Mouse (Mus musculus) MEL-GATA-1-ER (cell line): ENCODE data around the gene Itgb7.

Experiments
- DNase-seq: peaks from one replicate; pipeline ENCODE4 v3.0.0-alpha.2; 2012; ENCODE audit warnings: low read depth; ENCODE audit errors: extremely low read depth

Itgb7 gene

DNA sequence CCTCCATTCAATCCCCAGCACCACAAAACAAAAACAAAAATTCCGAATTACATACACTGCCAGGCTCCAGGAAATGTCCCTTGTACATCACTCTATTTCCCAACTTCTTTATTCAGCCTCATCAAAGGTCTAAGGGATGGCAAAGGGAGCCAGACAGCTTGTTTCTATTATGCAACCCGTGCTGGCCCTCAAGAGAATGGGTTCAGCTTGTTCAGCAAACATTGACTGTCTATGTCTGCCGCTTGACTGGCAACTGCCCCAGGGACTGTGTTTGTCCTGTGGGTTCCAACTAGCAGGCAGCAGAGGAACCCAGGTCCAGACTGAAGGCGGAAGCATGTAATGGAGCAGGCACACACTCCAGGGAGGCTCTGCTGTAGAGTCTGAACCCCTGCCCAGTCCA, 32.9 kb downstream of the Itgb7 start:
- DNase-seq = no peak

DNA sequence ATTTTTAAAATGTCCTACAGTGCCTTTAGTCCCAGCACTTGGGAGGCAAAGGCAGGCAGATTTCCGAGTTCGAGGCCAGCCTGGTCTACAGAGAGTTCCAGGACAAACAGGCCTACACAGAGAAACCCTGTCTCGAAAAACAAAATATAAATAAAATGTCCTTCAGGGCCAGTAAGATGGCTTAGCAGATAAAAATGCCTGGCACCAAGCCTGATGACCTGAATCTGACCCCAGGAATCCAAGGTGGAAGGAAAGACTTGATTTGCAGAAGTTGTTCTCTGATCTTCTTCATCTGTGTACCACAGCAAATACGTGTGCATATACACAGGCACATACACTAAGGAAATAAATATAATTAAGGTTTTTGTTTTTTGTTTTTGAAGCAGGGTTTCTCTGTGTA, 36.4 kb downstream of the Itgb7 start:
- DNase-seq = no peak

DNA sequence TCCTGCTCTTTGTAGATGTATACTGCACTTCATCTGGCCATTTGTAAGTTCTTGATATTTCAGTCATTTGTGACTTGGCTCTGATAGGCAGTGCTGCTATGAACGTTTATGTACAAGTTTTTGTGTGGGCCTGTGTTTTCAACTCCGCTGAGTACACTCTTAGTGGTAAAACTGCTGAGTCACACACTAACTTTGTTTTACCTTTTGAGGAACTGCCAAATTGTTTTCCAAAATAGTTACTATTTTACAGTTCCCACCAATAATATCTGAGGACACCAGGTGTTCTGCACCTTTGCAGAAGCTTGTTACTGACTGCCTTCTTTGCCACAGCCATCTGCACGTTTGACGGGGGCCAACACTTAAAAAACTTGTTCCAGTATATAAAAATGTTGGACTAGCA, 37.3 kb downstream of the Itgb7 start:
- peak; percentile 26 for DNase-seq

DNA sequence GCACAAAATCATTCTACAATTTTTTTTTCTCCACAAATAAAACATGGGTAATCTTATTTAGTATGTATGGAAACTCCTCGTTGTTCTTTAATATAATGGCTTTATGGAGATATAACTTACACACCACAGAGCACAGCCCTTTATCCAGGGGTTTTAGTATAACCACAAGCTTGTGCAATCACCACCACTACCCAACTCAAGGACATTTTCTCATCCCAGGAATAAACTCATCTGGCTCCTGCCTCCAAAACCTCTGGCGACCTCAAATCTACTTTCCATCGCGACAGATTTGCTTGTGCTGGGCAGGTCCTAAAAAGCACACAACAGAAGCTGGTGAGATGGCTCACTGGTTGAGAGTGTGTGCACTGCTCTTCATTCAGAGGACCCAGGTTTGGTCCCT, 38.1 kb downstream of the Itgb7 start:
- DNase-seq = no peak

DNA sequence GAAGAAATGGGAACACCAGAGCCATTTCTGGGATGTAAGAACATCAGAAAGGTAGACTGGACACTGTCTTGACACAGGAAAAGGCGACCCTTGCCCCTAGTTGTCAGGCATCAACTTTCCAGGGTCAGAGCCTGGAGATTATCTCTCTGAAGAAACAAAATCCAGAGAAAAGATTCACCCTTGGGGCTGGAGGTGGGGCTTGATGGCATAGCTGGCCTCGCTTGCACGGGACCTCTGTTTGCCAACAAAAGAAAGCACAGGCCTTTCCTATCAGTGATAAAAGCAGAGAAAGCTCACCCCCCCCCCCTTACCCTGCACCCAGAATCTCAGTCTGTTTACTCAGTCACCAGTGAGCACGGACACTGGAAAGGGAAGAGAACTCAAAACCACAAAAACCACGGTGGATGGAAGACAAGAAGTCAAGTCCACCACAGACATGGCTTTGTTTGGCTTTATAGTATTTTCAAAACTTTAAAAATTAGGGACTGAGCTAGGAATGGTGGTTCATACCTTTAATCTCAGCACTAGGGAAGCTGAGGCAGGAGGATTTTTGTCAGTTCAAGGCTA, 38.8 kb downstream of the Itgb7 start:
- DNase-seq = no peak

DNA sequence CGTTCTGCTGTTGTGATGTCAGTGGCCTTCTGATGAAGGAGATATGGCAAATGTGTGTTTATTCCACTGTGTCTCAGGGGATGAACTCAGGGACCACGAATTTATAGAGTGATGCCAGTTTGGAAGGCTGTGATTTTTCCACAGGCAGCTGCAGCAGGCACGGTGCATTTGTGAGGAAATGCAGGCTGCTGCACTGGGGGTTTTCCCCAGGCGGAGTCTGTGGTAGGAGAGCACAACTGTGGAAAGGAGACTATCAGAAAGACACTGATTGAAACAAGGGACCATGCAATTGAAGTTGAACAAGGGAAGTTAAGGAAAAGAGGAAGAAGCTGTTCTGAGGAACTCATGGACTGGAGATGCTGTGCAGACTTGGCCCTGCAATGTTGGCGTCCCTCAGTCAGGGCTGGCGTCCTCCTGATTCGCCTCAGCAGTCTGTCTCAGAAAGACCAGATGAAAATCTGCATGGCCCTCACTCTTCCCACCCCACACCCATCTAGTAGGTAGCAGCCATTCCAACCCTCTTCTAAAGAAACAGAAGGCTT, 39.4 kb downstream of the Itgb7 start:
- no peak for DNase-seq

DNA sequence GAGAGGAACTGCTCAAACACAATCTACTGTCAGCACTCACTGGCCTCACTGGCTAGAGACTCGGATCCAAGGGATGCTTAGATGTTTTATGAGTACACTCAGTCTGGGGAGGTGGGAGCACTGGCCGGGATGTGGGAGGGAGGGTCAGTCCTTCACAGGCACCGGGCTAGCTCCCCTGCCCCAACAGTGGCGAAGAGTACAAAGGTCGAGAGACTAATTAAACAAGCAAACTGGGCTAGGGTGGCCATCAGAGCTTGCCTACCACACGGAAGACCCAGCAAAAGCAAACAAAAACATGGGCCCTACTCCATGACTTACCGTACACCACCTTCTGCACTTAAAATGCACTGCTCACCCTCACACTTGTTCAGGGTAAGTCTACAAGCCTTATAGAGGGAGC, 40.0 kb downstream of the Itgb7 start:
- DNase-seq = no peak

DNA sequence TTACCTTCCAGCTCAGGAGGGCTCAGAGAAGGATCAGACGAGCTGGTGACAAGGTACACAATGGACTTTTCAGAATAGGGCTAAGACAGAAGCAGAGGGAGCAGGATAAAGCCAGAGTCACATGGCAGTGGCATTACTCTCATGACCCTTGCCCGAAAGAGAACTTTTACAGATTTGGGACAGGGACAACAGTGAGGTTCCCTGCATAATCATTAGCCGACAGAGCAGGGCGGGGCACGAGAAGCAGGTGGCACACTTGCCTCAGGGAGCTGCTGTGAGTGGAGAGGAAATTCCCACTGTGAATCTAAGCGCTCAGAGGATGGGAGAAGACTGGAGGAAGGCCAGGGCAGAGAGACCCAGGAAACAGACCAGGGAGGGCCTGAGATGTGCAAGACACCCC, 42.9 kb downstream of the Itgb7 start:
- DNase-seq = no peak

DNA sequence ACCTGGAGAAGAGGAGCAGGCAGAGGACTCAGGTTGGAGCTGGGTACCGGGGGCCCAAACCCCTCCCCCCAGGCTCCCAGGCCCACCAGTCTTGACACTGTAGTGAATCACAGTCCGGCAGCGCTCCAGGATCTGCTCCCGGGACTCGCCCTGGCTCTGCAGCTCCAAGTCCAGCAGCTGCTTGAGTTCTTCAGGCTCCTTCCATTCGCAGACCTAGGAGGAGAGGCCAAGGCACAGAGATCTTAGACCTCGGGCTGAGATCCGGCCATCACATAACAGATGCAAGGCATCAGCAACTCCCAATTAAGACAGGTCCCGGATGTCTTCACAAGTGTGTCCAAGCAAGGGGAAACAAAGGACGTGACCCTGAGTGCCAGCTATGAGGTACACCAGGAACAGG, 43.6 kb downstream of the Itgb7 start:
- DNase-seq = no peak

DNA sequence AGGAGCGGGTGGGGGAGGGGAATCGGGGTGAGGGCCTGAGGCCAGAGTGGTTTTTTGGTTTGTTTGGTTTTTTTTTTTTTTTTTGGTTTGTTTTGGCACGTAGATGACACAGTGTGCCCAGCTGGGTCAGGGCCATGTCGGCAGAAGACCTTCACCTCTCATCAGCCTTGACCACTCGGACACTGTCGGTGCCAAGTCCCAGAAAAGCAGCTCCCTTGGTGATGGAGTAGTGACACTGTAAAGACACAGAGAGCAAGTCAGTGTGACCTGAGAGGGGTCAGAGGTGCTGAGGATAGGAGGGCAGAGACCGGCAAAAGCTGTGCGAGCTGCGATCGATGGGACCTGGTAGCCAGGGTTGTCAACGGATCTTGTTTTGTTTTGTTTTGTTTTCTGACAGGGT, 45.5 kb downstream of the Itgb7 start:
- no peak for DNase-seq

DNA sequence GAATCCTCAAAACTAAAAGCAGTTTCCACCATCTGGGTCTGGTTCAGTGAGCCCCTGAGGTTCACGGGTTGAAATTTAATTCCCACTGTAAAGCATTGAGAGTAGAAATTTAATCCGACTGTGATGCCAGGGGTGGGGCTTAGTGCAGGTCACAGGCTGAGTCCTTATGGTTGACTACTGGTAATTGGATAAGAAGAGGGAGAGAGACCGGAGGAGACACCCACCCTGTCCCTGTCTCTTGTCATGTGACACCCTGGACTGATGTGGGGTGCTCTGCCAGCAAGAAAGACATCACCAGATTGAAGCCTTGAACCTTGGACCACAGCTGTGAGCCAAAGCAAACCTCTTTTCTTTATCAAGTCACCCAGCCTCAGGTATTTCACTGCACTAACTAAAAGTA, 48.7 kb downstream of the Itgb7 start:
- DNase-seq = no peak

DNA sequence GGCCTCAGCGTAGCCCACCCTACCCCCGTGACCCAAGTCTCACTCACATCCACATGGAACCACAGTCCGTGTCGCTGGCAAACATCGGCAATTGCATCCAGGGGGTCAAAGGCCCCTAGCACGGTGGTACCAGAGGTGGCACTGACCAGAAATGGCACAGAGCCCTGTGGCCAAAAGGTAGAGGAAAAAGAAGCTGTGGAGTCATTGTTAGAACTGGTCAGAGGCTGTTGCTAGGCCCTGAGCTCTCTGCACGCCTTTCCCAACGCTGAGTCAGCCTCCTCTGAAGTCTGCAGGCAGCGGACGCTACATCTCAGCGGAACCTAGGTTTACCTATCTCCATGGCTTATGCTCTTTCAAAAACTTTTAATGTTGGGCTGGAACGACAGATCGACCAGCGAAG, 51.8 kb downstream of the Itgb7 start:
- no peak for DNase-seq

DNA sequence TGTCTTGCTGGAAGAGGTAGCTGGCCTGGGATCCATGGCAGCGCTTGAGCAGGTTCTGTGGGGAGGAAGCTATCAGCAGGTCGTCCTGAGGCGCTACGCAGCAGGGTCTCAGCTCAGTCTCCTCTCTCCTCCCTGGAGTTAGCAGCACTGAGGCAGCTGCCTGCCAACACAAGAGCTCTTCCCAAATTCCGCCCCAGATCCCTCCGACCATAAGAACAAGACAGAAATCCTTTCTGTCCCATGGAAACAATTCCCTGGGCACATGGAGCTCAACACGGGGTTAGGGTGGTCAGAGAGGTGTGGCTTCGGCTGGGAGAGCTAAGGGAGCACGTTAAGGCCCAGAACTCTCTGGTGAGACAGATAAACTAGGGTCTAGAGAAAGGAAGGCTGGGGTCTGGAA, 52.6 kb downstream of the Itgb7 start:
- DNase-seq = no peak

DNA sequence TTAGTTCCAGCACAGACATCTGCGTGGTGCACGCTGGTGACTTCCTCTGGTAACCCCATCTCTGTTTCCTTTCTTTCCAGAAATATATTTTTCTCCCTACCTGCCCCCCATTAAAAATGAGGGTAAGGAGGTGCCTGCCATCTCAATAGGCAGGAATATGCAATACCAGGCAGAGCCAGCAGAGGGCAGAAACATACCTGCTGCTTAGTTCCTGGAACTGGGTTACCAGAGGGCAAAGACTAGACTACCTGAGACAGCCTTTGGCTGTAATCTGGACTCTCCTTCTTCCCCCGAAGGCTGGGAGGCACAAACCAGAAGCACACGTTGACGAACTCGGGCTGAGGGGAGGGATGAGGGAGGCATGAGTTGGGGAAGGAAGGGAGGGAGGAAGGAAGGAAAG, 53.5 kb downstream of the Itgb7 start:
- DNase-seq = peak; percentile 47

DNA sequence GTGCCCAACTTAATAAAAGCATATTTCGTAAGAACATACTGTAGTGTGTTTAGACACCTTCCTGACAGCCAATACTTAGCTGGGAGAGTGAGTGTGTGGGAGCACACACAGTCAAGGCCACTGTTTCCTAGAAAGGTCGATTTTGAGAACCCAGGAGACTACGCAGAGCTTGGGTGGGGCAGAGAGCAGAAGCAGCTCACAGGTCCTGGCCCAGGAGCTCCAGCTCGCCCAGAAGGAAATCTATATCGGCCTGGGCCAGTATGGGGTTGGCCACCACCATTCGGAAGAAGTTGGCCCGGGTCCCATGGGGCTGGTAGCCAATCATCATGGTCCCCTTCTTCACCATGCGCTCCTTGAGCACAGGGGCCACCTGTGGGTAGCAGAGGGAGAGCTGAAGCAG, 54.3 kb downstream of the Itgb7 start:
- no peak for DNase-seq

DNA sequence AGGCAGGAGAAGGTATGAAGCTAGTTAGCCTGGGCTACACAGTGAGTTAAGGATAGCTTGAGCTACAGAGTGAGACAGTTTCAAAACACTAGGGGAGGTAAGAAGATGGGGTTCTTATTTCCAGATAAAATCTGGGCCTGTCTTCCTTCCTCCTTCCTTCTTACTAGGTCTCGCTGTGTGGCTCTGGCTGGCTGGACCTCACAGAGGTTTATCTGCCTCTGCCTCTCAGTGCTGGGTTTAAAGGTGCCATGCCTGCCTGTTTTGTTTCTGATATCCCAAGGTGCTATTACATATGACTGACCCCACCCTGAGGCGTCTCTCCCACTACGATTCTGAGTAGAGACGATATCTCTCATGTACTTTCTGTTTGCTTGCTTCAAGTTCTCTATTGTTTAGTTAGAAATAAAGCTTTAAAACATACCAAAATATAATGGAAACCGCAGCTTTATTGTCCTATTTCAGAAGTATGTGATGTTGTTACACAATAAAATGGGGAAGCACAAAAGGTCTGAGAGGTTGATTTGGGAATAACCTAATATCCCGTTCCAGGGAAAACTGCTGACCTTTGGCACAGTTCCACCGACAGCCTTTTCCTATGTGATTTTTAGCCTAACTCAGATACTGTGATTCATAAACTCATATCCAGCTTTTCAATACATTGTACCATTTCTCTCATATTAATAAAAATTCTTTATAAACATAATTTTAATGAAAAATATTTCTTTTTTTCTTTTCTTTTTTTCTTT, 55.0 kb downstream of the Itgb7 start:
- DNase-seq = peak; percentile 36

DNA sequence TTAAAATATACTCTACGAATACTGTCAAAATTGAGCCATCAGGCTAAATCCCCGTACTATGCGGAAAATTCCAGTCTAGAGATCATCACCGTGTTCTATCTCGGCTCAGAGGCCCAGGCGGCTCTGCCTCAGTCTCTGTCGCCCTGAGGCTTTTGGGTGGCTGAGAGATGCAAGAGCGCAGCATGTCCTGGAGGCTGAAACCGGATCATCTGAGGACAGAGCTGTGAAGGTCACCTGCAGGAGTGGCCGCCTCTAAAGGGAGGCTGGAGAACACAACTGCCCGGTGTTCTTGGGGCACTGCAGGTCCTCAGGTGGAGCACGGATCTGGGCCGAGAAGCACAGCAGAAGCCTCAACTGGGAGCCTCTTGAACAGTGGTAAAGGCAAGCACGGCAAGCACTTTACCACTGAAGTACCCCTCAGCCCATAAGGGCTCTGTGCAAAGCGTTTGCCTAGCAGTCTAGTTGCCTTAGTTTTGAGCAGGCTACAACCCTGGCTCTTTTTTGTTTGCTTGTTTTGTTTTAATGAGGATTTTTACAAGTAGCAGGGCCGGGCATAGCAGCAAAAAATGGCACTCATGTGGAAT, 55.9 kb downstream of the Itgb7 start:
- no peak for DNase-seq

DNA sequence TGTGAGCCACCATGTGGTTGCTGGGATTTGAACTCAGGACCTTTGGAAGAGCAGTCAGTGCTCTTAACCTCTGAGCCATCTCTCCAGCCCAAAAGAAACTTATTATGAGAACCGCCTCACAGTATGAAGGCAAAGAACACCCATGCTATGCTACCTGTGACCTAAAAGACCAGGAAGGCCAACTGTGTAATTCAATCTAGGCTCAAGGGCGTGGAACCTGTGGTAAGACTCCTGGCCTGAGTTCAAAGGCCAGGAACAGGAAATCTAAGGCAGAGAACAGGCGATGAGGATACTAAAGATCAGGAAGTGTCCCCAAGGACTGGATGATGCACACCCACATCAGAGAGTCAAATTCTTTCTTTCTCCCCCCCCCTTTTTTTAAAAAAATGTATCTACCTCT, 58.2 kb downstream of the Itgb7 start:
- no peak for DNase-seq

DNA sequence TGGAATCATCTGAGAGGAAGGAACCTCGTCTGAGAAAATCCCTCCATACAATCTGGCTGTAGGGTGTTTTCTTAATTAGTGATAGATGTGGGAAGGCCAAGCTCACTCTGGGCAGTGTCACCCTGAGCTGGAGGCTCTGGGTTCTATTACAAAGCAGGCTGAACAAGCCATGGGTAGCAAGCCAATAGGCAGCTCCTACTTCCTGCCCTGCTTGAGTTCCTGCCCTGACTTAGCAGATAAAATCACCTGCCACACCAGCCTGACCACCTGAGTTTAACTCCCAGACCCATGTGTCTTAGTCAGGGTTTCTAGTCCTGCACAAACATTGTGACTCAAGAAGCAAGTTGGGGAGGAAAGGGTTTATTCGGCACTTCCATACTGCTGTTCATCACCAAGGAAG, 62.7 kb downstream of the Itgb7 start:
- DNase-seq = no peak

DNA sequence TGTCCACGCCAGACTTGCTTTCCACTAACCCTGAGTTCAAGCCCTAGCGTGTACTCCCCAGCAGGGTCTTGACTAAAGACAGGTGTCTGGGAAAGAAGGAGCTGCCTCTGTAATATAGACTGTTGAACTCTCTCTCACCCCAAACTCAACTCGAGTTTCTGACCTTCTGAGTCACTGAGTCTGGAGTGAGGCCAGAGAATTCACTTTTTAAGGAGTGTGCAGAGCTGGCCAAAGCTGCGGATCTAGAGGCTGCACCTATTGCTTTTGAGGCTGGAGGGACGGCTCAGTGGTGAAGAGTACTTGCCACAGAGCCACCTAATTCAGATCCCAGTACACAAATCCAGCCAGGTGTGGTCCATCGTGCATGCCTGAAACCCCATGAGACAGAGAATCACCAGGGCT, 64.1 kb downstream of the Itgb7 start:
- no peak for DNase-seq
